Mouse (Mus musculus) liver, postnatal 0 days (tissue): ENCODE measurements at regions not wholly inside any gene's neighbourhood (a gene's known extent, or its start where the extent isn't known, plus 50 kb on each side); places are given as distances from the start of the nearest gene placed in this dataset.
A peak's percentile ranks its signal among the peaks of the same experiment; 100 is the strongest.

Experiments
- ATAC-seq: fragments of 200-750 bp; cut with Nextera tagmentation; 2 replicates; pipeline ENCODE4 v1.8.0; 2017; ENCODE audit warnings: mild to moderate bottlenecking, moderate library complexity
- DNase-seq: peaks from one replicate; pipeline ENCODE4 v3.0.0-alpha.2; 2016
- H3K27ac ChIP-seq: fragments of 300-500 bp; sonication (generic); 2 replicates; pipeline ENCODE4 v1.5.1; 2014; ENCODE audit warnings: antibody characterized with exemption, moderate library complexity, mild to moderate bottlenecking, low read depth
- H3K27me3 ChIP-seq: fragments of 300-500 bp; sonication (generic); 2 replicates; pipeline ENCODE4 v1.6.1; 2014; ENCODE audit warnings: low read length, control low read depth, mixed read lengths; ENCODE audit not compliant: insufficient read depth
- H3K36me3 ChIP-seq: fragments of 300-500 bp; sonication (generic); replicated peaks from 2 replicates; pipeline ENCODE4 v1.6.1; 2014; ENCODE audit warnings: mild to moderate bottlenecking, control low read depth, low read length, moderate library complexity, mixed read lengths; ENCODE audit not compliant: insufficient read depth
- H3K4me1 ChIP-seq: fragments of 300-500 bp; sonication (generic); 2 replicates; pipeline ENCODE4 v1.6.1; 2014; ENCODE audit warnings: antibody characterized with exemption, mild to moderate bottlenecking, control low read depth; ENCODE audit not compliant: insufficient read depth
- H3K4me2 ChIP-seq: fragments of 300-500 bp; sonication (generic); 2 replicates; pipeline ENCODE4 v1.6.1; 2014; ENCODE audit warnings: low read depth, mild to moderate bottlenecking, low read length, moderate library complexity, mixed read lengths
- H3K4me3 ChIP-seq: fragments of 300-500 bp; sonication (generic); 2 replicates; pipeline ENCODE4 v1.5.1; 2014; ENCODE audit warnings: low read depth, low read length
- H3K9ac ChIP-seq: fragments of 300-500 bp; sonication (generic); replicated peaks from 2 replicates; pipeline ENCODE4 v1.6.1; 2014; ENCODE audit warnings: mild to moderate bottlenecking, moderate library complexity
- H3K9me3 ChIP-seq: fragments of 300-500 bp; sonication (generic); 2 replicates; pipeline ENCODE4 v1.6.1; 2016; ENCODE audit warnings: mild to moderate bottlenecking, control low read depth, low read length, mixed read lengths
- CTCF ChIP-seq: sonication (generic); IDR thresholded peaks from 2 replicates; pipeline ENCODE4 v1.5.1; 2016; ENCODE audit warnings: antibody characterized with exemption, low read depth
- EP300 ChIP-seq: IDR thresholded peaks from 2 replicates; pipeline ENCODE4 v1.6.1; 2016; ENCODE audit warnings: antibody characterized with exemption, low read depth, mild to moderate bottlenecking
- WGBS: fragments of 180-500 bp; shearing (Covaris S2); extraction: QIAGEN DNeasy Blood & Tissue Kit; methylation state at CpG from one replicate; pipeline ENCODE4 v1.1.7; 2014; ENCODE audit not compliant: insufficient replicate concordance; 5-methylcytosine and 5-hydroxymethylcytosine counted together

GRCm38 (mm10) chr1:190067181-190067580, 103.3 kb downstream of the Prox1 start:
- ATAC-seq: no peak
- DNase-seq: no peak
- peaks cover 7% of the 10 kb centered on the region; the same call in 1 of the 2 replicates for H3K4me1 ChIP-seq
- no peaks in the 10 kb centered on the region for H3K9me3 ChIP-seq
- no peak overlapping the region for H3K4me3 ChIP-seq
- 67% methylated on average over 3 of the region's 3 CpGs for WGBS
- no peak for TF ChIP-seq CTCF
- no peak for TF ChIP-seq EP300
- no peak overlapping the region for H3K4me2 ChIP-seq
- no peak overlapping the region for H3K27ac ChIP-seq
- H3K36me3 ChIP-seq: no peaks in the 10 kb centered on the region
- H3K9ac ChIP-seq: no peak overlapping the region
- H3K27me3 ChIP-seq: no peaks in the 10 kb centered on the region

DNA sequence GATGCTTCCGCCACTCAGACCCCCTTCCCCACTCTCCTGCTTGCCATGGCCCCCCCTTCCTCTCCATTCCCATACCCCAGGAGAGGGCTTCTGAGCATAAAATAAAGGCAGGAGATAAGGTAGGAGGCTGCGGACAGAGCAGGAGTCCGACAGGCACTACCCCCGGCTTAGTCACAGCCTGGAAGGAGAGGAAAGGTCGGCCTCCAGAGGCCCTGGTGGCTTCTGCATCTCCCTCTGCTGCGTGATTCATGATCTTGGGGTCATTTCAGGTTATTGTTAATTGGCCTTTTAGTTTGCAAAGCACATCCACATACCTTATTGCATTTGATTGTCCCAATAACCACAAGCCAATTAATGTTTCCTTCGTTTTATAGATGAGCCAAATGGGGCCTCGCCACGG, 104.1 kb downstream of the Prox1 start:
- H3K4me2 ChIP-seq: no peak overlapping the region
- no peaks in the 10 kb centered on the region for H3K9me3 ChIP-seq
- no peak overlapping the region for H3K9ac ChIP-seq
- no peak overlapping the region for H3K4me3 ChIP-seq
- DNase-seq (no peak), ATAC-seq (no peak)
- no peaks in the 10 kb centered on the region for H3K36me3 ChIP-seq
- TF ChIP-seq CTCF: no peak
- TF ChIP-seq EP300: no peak
- H3K4me1 ChIP-seq: peaks cover 12% of the 10 kb centered on the region; the same call in 1 of the 2 replicates
- WGBS: 70% methylated on average over 9 of the region's 9 CpGs
- no peaks in the 10 kb centered on the region for H3K27me3 ChIP-seq
- H3K27ac ChIP-seq: no peak overlapping the region

DNA sequence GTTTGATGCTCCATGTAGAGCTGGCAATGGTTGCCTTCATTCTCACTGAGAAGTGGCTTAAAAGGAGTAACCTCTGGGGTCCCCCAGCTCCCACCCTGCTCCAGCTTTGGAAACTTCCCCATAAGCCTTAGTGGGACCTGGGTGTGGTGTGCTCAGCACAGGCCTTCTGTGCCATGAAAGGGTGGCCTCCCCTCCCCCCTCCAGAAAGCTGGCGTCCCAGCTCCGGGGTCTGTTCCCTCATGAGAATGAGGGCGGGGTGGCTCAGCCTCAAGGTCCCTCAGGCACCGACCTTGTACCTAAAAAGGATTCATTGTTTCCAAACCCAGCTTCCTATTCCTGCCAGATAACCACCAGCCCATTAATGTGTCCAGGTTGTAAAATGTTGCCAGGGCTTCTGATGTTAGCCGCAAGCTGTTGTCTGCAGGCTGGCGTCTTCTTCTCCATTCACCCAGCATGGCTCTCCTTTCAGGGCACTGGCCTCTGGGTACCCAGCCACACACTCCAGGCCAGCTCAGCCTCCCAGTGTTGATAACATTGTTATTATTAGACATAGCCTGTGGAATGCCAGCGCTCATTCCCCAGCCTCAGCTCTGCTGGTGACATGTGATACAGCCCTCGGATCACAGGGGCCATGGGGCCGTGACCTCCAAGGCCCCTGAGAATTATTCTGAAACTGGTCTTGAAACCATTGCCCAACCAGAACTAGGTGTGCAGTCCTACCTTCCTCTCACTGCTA, 108.8 kb downstream of the Prox1 start:
- Histone ChIP-seq H3K4me3 (no peak overlapping the region), H3K36me3 (no peaks in the 10 kb centered on the region), H3K9ac (no peak overlapping the region), H3K4me1 (peaks cover 5% of the 10 kb centered on the region), H3K27me3 (no peaks in the 10 kb centered on the region), H3K27ac (0 out of 2 replicates have a peak overlapping the region, but pooled peaks have one; percentile 6), H3K4me2 (no peak overlapping the region), H3K9me3 (no peaks in the 10 kb centered on the region)
- 54% methylated on average over 9 of the region's 9 CpGs for WGBS
- TF ChIP-seq EP300: no peak
- TF ChIP-seq CTCF: no peak
- ATAC-seq (no peak), DNase-seq (no peak)

- ATAC-seq (peak; percentile 95), DNase-seq (peak; percentile 55)
- TF ChIP-seq CTCF (no peak), EP300 (peak; percentile 62)
- peak overlapping the region; percentile 19; the same call in 1 of the 2 replicates for H3K9ac ChIP-seq
- H3K27ac ChIP-seq: peak overlapping the region; percentile 87
- peaks cover 5% of the 10 kb centered on the region for H3K4me1 ChIP-seq
- H3K4me3 ChIP-seq: no peak overlapping the region
- no peaks in the 10 kb centered on the region for H3K9me3 ChIP-seq
- no peaks in the 10 kb centered on the region for H3K36me3 ChIP-seq
- 47% methylated on average over 3 of the region's 3 CpGs for WGBS
- H3K4me2 ChIP-seq: no peak overlapping the region
- H3K27me3 ChIP-seq: no peaks in the 10 kb centered on the region
Measured at GRCm38 (mm10) chr1:190059025-190059424, 111.5 kb downstream of the Prox1 start.

- no peak for DNase-seq
Measured at GRCm38 (mm10) chr1:190056931-190057330, 113.6 kb downstream of the Prox1 start.

DNA sequence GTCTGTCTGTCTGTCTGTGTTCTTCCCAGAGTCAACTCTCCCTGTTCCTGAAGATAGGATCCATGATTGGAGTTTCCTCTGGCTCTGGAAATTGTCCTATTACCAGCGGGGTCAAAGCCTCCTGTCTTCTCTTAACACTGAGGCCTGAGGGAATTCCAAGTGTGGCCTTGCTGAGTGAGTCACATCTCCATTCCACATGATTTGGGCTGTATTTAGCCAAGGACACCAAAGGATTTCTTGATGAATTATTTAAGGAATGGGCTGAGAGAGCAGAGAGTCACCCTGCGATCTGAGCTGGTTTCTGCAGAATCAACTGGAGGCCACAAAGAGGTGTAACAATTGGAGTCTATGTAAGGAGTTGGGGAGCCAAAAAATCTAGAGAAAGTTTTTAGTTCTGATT, 118.6 kb downstream of the Prox1 start:
- WGBS: 74% methylated on average over 2 of the region's 2 CpGs
- peaks cover 4% of the 10 kb centered on the region; the same call in 1 of the 2 replicates for H3K9me3 ChIP-seq
- H3K27me3 ChIP-seq: no peaks in the 10 kb centered on the region
- H3K9ac ChIP-seq: no peak overlapping the region
- no peak for DNase-seq
- H3K4me1 ChIP-seq: no peaks in the 10 kb centered on the region
- no peak overlapping the region for H3K4me3 ChIP-seq
- H3K4me2 ChIP-seq: no peak overlapping the region
- no peak for ATAC-seq
- H3K36me3 ChIP-seq: no peaks in the 10 kb centered on the region
- H3K27ac ChIP-seq: no peak overlapping the region
- TF ChIP-seq EP300 (no peak), CTCF (no peak)

More at GRCm38 (mm10) chr1:190056931-190057330, 113.6 kb downstream of the Prox1 start:
- no peak for ATAC-seq
- TF ChIP-seq CTCF: no peak
- no peak for TF ChIP-seq EP300
- Histone ChIP-seq H3K27ac (no peak overlapping the region), H3K9ac (no peak overlapping the region), H3K36me3 (no peaks in the 10 kb centered on the region), H3K4me2 (no peak overlapping the region), H3K9me3 (no peaks in the 10 kb centered on the region), H3K4me3 (no peak overlapping the region), H3K27me3 (no peaks in the 10 kb centered on the region), H3K4me1 (peaks cover 5% of the 10 kb centered on the region)
- WGBS: 70% methylated on average over 2 of the region's 2 CpGs
